Mouse (Mus musculus) adrenal gland (tissue): ENCODE results near the gene Olfr815.
"Not testable (repeated sequence)": the region's sequence is repeated elsewhere in the genome, so short reads cannot be mapped to it uniquely, and the experiment has no call there.

Experiments
- intact Hi-C: fragments of 180-260 bp; cut with DNase I; formaldehyde crosslinking; loops from one replicate; pipeline ENCODE4 v1.15.1; 2025
- long read RNA-seq, 2 experiments: library from polyadenylated mRNA; unstranded; transcript quantifications; one replicate each; pipeline ENCODE4 v2.0.0; 2020; ENCODE audit warnings: borderline replicate concordance in 1 of 2; ENCODE audit not compliant: insufficient replicate concordance in 1 of 2

Olfr815 gene
- long read RNA-seq, experiment 1, result 0 reads
- long read RNA-seq, experiment 2, result 0 reads

GRCm38 (mm10) chr10:129905767-129906166 is at the start of gene Olfr815:
Gene Olfr815 (minus strand): TSS chr10:129905867.
- intact Hi-C loops, result not testable (repeated sequence)

DNA sequence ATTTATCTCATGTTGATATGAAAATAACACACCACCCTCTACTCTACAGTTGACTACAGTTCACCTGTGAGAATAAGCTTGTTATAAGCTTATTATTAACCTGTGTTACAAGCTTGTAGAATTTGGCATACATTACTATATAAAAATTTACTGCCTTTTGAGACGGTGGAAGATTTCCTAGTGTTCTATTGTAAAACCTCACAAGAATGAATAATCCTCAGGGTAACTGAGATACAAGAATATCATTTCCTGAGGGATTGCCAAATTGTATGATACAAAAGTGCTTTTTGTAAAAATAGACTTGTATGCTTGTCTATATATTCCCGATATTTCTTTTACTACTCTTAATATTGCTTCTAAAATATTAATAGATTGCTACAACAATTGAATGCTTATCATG is 43.3 kb upstream of the Olfr815 start, which contains the start of gene Olfr818:
Olfr818 (minus strand) TSS at position 101 of the 400 bp plus-strand sequence.
- intact Hi-C loops, result no loop called here

DNA sequence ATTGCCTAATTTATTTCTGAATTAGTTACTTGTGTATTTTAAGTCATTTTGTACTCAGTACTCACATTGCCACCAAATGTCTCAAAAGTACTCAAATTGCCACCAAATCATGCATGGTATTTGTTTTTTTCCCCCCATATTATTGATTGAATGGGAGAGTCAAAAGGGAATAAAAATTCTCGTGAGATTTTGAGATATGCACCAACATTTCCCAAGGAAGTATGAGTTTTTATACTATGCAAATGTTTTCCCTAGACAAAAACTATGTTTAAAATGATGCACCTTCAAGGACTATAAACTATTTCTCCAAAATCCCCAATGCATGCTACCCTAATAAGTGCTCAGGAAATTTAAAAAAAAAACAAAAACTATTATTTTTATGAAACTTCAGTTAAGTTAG is 9.8 kb upstream of the Olfr815 start, which contains the start of gene Olfr816:
Olfr816 (minus strand) TSS at position 101 of the 400 bp plus-strand sequence.
- intact Hi-C loops, result no loop called here

GRCm38 (mm10) chr10:129885934-129886333 is 19.7 kb downstream of the Olfr815 start:
- intact Hi-C loops, result no loop called here

DNA sequence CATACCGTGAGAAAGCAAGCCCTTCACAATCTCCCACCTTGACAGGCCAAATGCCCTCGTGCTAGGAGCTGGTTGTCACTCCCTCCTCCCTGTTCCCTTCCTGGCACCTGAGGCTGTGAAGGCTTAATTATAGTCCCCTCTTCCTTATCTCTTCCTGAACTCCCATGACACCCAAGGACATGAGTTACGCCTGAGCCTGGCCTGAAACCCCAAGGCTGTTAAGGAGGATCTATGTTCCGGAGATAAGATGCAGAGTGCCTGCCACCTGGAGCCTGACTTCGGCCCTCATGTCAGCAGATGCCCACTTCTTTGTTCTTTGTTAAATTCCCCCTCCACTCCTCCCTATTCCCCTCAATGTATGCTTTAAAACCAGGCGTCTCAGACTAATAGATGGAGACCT is 20.2 kb downstream of the Olfr815 start:
- intact Hi-C loops, result not testable (repeated sequence)

DNA sequence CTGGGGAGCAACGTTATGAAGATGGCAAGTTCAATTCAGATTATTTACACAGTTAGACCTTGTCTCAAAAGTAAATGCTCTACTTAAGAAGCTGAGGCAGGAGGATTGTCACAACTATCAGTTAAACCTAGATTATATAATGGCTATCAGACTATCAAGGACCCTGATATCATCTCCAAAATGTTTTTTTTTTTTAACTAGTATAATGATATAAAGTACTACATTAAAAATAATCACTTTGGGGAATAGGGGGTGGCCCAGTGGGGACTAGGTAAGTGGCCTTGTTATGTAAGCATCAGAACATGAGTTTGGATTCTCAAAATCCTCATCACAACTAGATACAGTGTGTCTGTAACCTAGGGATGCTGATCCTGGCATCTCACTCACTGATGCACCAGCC is 25.9 kb downstream of the Olfr815 start, which contains the start of gene Olfr814:
Olfr814 (minus strand) TSS at position 101 of the 400 bp plus-strand sequence.
- intact Hi-C loops, result not testable (repeated sequence)

DNA sequence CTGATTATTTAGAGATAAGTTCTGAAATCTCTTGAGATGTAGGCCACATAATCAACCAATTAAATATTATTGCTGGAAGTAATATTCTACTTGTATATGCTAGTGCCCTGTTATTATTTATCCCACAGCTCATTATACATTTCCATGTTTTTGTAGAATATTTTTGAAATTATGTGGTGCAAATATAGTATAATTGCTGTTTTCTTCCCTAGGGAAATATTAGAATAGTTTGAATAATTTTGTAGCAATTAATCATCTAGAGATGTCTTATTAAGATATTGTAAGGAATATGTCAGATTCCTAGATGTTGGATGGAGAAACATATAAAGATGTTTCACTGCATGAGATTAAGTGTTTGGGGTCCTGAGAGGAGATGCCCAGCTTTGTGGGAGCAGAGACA is 50.6 kb downstream of the Olfr815 start, which contains the start of gene Olfr813:
Olfr813 (plus strand) TSS at position 301 of the 400 bp plus-strand sequence.
- intact Hi-C loops, result no loop called here
